Mouse (Mus musculus) lung, postnatal 0 days (tissue): ENCODE measurements around the gene Efl1.

Experiments
- CTCF ChIP-seq: IDR thresholded peaks from 2 replicates; pipeline ENCODE4 v1.5.1; 2016; ENCODE audit warnings: antibody characterized with exemption, mild to moderate bottlenecking
- EP300 ChIP-seq: IDR thresholded peaks from 2 replicates; pipeline ENCODE4 v1.6.1; 2016; ENCODE audit warnings: antibody characterized with exemption, mild to moderate bottlenecking, control low read depth

GRCm38 (mm10) chr7:82808257-82808656 lies 159.8 kb downstream of the Efl1 start:
- TF ChIP-seq CTCF, result no peak
- no peak for TF ChIP-seq EP300
